Mouse (Mus musculus) cerebellum, adult (tissue): ENCODE results near the gene Aar2.
A peak's percentile ranks its signal among the peaks of the same experiment; 100 is the strongest.

Experiments used
- ATAC-seq: cut with Nextera tagmentation; 2 replicates; pipeline ENCODE4 v1.9.2; 2017; ENCODE audit warnings: mild to moderate bottlenecking, moderate library complexity, mixed read lengths; ENCODE audit not compliant: insufficient number of reproducible peaks, low FRiP score, low TSS enrichment

The Aar2 gene

DNA sequence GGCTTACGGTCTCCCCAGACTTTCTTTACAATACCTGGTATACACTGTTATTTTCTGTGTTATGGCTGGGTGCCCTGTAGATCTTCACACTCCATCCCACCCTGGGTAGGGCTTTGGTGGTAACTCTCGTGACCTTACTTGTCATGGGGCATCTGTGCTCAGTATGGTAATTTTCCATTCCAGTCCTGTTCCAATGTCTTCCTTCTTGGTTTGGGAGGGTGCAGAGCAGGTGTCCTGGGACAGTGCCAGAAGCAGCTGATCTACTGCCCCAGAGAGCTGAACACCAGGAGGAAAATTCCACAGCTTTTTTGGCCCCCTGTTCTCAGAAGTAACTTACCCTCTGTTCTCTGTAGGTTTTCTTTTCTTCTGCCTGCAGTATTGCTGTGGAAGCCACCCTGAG is 19.1 kb downstream of the Aar2 start:
- no peak for ATAC-seq

DNA sequence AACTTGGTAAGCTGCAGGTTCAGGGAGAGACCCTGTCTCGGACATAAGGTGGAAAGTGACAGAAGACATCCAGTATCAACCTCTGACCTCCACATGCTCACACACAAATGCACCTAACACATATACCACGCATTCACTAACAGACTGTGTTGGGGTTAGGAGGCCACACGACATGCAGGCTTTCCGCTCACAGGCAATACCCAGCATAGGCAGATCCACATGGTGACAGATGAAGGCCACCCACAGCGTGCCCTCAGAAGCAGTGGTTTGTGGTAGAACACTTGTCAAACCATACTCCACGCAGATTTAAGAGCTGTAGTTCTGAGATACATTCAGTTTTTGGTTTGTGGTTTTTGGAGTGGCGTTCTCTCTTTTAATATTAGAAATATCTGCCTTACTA is 21.3 kb downstream of the Aar2 start:
- ATAC-seq: no peak

DNA sequence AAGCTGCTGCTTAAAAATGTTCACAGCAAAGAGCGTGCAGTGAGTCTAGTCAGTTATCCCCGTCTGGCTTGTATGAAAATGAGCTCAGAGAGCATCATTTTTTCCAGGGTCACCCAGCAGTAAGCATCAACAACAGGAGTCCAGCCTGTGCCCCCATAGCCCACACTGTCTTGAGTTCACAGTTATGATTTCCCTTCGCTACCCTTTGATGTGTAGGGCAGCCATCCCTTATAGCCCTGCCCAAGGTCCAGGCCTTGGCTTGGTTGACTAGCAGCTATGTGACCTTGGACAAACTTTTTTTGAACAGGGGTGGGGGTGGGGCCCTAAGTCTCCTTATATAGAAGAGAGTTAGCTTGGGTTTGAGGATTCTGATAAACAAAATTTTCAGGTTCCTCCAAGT is 21.9 kb downstream of the Aar2 start:
- ATAC-seq: no peak

DNA sequence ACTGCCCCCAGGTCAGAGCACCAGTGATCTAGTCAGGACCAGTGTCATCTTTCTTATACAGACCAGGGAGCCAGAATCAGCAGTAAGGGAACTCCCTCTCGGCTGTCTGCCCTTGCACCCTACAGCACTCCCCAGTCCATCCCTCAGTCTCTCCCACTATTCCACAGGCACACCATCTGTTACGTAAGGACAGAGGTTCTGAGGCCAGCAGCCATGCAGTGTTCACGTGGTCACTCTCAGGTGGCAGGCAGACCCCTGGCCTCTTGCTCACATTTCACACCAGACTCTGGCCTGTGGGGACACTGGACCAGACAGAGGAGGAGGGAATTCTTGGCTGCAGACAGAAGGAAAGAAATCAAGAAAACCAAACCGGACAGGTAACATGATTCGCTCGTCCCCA is 24.1 kb downstream of the Aar2 start:
- ATAC-seq: no peak

DNA sequence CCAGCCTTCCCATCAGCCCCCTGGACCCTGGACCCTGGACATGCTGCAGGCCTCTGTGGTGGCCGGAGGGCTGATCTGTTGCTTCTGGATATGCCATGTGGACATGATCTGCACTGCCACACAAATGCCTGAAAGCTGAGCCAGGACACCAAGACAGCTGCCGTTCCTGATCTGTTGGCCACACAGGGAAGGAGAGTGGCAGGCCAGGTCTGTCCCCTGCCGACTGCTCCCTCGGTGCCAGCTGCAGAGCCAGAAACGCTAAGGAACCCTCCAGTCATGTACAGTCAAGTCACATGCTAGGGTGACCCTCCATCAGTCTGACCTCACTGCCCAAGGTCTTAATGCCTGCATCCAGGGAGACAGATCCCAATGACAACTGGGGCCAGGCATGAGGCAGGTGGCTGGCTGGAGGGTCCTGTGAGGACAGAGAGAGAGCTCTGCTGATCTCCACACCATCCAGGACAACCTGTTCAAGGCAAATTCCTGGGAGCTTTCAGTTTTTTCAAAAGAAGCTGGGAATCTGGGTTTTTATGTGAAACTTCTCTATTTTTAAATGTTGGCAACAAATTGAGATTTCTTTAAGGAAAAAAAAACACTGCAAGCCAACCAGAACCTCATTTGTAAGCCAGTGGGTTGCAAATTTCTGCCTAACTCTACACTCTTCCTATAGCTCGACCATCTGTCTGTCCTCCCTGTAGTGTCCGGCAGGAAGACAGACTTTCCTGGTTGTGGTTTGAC is 29.6 kb downstream of the Aar2 start:
- no peak for ATAC-seq

DNA sequence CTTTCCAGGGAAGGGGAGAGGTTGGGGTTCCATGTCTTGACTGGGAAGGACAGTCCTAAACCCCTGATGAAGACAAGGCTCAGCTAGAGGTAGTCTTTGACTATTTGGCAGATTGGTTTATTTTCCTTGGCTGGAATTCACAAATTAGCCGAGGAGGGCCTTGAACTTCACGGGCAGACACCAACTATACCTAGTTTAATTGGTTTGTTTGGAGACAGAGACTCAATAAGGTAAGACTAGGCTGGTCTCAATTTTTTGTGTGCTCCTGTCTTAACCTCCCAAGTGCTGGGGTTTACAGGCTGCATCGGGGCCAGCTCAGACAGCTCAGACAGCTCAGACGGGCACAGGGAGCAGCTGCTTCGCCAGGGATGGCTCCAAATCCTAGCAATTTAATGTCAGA is 33.1 kb downstream of the Aar2 start:
- ATAC-seq: no peak

DNA sequence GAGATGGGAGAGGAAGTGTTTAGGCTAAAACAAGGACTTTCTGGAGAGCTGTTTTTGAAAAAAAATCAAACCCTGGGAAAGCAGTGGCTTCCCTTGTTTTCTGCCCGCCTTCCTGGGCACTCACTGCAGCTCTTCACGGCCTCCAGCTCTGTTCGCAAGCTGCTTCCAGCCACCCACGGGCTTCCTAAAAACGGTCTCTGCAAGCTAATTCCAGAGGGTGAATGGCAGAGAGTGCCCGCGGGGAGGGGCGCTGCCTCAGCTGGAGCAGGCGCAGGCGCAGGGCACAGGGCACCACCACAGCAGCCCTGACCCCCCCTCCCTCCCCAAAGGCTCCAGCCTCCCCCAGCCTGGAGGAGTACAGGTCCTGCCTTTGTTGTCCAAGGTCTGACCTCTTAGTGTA is 33.9 kb downstream of the Aar2 start:
- no peak for ATAC-seq

DNA sequence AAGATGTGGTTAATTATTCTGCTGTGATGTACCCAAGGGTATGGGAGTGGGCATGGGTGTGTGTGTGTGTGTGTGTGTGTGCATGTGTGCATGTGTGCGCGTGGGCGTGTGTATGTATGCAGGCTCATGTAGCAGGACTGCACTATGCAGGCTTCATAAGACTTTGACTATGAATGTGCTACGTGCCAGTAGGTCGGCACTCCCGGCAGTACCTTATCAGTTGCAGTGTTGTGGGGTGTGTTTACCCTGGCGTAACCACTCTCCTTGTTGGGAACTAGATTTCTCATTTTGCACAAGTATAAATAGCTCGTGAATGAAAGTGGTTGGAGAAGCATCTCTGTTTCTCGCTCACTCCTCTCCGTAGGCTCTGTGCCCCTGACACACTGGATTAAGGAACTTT is 35.5 kb downstream of the Aar2 start:
- ATAC-seq: no peak

DNA sequence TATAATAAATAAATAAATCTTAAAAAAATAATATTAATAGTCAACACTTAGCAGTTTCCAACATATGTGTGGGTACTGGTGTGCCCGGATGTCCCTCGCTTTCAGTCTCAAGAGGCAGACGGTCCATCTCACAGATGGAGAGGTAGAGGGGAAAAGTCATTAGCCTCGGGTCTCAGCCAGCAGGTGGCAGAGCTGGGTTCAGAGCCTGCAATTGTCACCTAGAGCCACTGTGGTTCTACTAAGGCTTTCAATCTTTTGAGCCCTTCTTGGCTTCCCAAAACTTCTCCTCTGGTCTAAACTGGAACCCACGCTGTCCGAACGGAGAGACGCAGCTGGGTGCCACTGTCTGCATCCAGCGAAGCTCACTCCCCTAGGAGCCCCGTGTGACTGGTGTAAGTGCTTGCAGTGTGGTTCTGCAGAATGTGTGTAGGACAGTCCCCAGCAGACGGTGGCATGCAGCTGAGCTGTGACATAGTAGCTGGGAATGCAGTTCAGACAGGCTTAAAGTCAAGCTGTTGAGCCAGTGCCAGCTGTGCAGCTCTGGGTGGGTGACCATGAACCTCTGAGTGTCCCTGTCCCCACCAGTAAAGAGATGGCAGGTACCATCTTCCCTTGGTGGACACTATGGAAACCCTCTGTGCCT is 36.9 kb downstream of the Aar2 start:
- 0 out of 2 replicates have a peak, but pooled peaks have one; percentile 45 for ATAC-seq

DNA sequence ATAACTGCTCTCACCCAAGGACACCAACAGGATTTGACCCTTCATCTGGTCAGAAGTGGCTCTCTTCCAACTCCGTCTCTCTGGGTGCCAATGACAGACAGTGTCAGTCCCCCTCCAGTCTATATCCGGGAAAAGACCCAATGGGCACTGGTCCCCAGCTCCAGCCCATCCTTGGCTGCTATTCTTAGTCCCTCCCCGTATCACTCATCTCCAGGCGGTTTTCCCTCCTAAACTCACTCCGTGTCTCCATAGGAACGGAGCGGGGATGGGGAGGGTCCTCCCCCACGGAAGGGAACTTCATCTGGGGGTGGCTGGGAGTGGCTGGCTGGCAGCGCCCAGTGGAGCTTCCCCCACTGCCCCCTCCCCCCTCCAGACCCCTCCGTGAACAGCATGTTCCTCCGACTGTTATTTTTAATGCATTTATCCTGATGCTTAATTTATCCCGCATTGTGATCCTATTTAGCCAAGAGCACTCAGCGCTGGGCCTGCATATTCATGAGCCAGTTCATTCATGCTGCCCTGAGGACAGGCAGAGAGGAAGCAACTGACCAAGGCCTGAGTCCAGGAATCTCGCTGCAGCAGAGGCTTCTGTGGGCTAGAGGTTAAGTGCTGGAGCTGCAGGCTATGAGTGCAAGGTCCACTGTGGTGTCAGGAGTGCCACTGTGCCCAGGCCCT is 37.5 kb downstream of the Aar2 start:
- no peak for ATAC-seq

DNA sequence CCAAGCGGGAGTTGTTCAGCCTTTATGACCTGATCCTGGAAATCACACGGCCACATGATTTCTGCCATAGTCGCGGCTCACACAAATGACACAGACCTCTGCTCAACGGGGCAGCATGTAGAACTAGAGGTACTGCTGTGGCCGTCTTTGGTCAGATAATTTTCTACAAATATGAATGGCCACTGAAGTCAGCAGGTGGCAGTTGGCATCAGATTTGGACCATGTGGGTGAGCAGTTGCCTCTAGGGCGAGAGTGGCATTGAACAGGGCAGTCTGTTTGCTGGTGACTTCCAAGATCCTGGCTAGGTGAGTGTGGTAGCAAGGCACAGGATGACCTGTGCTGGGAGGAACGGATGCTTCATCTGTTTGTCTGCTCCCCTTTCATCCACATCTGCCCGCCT is 42.1 kb downstream of the Aar2 start:
- no peak for ATAC-seq

DNA sequence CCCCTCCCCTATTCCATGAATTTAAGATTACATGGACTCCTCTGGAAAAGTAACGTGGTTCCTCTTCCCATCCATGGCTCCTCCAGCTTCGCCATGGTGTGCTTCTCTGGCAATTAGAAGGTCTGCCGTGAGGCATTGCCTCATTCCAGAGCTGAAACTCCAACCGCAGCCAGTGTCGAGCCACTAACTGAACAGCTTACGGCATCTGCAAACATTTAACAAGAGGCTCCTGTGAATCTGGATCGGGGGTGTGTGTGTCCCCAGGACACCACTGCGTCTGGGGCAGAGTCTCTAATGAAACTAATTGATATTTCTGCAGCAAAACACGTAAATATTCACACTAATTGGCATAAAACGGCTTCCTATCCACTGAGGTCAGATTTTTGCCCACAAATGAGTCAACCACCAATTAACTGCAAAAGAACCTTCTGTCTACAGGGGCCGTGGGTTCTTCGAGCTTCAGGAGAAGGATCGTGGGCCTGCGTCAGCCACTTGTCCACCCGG is 47.7 kb downstream of the Aar2 start:
- no peak for ATAC-seq

DNA sequence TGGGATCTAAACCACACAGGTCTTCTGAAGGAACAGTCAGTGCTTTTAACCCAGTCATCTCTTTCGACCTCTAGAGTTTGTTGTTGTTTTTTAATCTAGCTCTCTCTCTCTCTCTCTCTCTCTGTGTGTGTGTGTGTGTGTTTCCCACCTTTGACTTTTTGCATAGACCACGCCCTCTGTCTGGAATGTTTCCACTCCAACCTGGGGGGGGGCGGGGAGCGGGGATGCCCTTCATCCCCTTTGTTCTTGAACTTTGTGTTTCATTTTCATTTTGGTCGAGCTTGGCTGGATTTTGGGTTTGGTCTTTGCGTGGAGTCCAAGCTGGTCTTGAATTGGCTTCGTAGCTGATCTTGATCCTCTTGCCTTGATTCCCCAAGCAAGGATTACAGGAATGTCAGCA is 55.2 kb downstream of the Aar2 start:
- ATAC-seq: no peak

DNA sequence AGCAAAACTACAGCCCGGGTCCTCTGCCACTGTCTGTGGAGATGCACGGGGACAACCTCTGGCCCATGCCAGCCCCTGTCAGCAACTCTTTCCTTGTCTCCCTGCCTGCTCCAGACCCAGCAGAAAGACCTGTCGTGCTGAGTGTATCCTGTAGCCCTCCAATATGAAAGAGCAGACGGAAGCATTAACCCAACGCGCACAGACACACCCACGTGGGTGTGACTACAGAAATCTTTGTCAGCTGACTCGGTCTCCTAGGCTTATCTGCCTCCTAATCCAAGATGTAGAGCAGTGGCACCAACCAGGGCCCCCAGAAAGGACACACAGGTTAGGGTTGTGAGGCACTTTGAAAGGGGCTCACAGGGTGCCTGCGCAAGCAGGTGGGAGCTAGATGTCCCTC is 56.3 kb downstream of the Aar2 start:
- no peak for ATAC-seq

DNA sequence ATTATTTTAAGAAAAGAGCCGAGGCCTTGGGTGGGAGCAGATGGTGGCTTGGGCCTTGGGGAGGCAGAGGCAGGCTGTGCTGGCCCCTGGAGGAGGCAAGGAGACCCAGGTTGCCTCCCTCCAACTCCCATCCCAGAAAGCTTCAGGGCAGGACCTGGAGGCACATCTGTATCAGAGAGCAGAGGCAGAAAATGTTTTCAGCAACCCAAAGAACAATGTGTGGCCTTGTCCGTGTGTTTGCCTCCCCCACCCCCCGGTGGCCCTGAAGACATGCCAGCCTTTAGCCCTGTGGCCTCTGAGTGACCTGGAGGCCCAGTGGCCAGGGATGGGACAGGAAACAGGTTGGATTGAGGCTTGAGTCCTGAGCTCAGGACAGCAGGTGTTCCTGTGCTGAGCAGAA is 57.8 kb downstream of the Aar2 start:
- no peak for ATAC-seq

DNA sequence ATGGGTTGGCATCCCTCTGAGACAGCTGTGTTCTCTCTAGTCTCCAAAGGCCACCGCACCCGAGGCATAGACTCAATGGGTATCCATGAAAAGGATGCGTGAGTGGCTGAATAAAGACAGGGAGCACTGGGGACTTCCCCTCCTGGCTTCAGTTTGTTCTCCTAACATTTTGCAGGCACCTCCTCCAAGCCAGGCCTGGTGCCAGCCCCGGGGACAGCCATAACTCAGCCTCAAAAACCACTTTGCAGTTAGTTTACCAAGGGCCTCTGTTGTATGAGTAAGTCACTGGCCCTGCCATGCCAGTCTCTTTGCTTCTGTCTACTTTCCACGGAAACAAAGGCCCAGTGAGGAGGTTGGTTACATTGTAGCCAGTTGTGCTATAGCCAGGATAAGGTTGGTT is 58.6 kb downstream of the Aar2 start:
- no peak for ATAC-seq

DNA sequence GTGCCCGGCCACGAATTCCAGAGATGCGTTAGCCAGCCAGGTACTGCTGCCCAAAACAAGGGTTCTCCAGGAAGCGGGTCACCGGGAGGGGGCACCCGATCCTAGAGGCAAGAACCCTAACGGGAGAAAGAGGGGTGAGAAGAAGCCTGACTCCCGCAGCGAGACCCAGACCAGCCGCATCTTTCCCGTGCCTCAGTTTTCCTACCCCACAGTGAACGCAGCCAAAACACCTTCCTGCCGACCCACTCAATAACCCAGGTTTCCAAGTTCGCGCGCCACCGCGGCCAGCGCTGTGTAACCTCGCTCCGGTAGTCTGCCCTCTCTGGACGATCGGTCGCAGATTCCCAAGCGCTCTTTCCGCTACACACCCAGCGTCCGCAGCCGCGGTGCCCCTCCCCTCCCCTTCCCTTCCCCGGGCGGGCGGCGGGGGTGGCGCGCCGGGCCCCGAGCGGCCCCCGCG is 65.7 kb downstream of the Aar2 start:
- ATAC-seq: peak; percentile 46; the same call in 1 of the 2 replicates

DNA sequence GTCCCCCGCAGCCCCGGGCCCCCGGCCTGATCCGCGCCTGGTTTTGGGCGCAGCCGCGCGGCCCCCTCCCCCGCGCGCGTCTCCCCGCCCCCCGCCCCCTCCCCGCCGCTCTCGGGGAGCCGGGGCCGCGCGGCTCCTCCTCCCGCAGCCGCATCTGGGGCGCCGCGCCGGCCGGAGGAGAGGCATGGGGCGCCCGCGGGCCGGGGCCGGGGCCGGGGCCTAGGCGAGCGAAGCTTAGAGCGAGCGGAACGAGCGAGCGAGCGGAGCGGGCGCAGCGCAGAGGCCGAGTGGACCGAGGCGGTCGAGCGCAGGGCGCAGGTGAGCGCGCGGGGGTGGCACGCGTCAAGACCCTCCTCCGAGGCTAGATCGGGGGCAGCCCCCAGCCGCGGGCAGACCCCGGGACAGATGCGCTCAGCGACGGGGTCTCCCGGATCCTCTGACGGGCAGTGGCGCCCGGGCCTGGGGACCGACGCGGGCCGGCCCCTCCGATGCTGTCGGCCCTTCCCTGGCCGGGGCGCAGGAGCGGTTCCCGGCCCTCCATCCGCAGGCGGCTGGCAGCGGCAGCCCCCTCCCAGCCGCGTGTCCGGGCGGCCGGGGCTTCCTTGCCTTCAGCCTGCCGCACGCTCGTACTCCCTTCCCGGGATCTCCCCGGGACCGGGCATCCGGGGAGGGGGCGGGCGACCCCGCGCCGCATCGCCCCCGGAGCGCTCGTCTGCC is 66.3 kb downstream of the Aar2 start, which contains the start of gene Dlgap4:
Gene Dlgap4, plus strand, starts transcription at position 165 of the 717 bp plus-strand sequence.
- peak; percentile 60; the same call in 1 of the 2 replicates for ATAC-seq

DNA sequence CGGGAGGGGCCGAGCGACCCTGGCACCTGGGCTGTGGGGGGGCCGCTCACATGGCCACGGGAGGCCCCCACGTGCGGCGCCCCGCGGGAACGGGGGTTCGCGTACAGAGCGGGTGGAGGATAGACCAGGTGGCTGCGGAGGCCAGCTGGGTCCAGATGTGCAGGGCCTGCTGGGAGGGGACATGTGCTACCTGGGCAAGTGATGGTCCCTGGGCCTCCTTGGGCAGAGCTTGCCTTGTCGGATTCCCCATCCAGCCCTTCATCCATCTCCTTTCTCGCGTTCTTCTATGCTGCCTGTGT is 66.8 kb downstream of the Aar2 start:
- ATAC-seq: no peak

DNA sequence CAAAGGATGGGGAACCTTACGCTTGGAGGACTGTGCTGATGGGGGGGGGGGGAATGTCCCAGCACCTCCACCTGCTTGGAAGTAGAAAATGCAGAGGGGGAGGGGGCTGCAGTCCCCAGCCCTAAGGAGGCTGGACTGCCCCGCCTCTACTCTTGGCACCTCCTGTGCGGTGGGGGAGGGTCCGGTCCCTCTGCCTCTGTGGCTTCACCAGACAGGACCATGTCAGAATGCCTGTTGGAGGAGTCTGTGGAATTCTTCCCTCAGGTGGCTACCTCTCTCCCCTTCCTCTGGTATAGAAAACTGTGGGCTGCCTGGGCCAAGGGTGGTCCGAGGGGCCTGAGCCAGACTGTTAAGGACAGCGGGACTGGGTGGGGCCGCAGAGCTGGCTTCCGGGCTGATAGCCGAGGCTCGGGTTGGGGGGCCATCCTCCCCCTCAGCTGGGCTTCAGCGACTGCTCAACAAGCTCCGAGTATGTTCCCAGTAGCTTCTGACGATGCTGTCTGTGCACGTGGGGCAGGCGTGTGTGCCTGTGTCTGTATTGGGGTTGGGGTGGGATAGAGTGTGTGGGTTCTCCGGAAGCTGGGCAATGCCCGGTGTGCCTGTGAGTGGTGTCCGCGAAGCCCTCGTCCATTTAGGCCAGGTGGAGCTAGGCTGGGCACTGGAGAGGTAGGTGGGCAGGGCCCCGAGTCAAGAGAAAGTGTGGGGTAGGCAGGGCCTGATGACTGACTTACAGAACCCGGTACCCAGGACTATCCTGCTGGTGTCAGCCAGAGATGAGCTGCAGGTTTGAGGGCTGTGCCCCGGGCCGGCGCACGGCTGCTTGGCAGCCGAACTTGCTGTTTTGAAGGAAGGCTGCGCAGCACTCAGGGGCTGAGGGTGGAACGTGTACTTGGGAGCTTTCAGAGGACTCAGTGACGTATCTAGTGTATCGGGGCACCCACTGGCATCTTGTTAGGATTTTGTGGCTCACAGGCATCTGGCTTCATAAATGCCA is 67.6 kb downstream of the Aar2 start:
- no peak for ATAC-seq
